Mouse (Mus musculus) heart, postnatal 0 days (tissue): ENCODE measurements around the gene Acsf3.

Experiments used
- CTCF ChIP-seq: IDR thresholded peaks from 2 replicates; pipeline ENCODE4 v1.5.1; 2016; ENCODE audit warnings: antibody characterized with exemption, control low read depth, low read depth
- EP300 ChIP-seq: IDR thresholded peaks from 2 replicates; pipeline ENCODE4 v1.6.1; 2016; ENCODE audit warnings: antibody characterized with exemption, low read depth

GRCm38 (mm10) chr8:122751342-122751741, 23.9 kb upstream of the Acsf3 start:
- TF ChIP-seq CTCF: no peak
- no peak for TF ChIP-seq EP300
